In genomic region chr16:16862288-16862687, GRCm38 (mm10) we compare ENCODE assay signal across 24 mouse cellular contexts. TPM values are rescaled to one million over a fixed set of nuclear protein-coding genes. Genes with fewer than 3 reads are reported as not detected.
"Had no signal": no experiment of that assay in that cellular context is flagged by ENCODE, and none has a peak within 500 bp of the region (broad histone marks: within the 10 kb centered on the region; RNA-seq: fewer than 3 reads in every experiment).

No protein-coding gene starts in this region.

- H3K9me3 ChIP-seq: limb, embryonic 12.5 days; limb, embryonic 15.5 days; liver, embryonic 12.5 days; liver, embryonic 15.5 days; stomach, embryonic 15.5 days had no signal

- H3K9ac ChIP-seq: limb, embryonic 12.5 days; limb, embryonic 15.5 days; liver, embryonic 12.5 days; liver, embryonic 15.5 days; stomach, embryonic 15.5 days had no signal

- H3K4me1 ChIP-seq: limb, embryonic 12.5 days; limb, embryonic 15.5 days had no signal

- H3K27ac ChIP-seq: limb, embryonic 12.5 days; limb, embryonic 15.5 days; liver, embryonic 12.5 days; liver, embryonic 15.5 days; stomach, embryonic 15.5 days had no signal

- DNase-seq: kidney, adult 9 months; kidney, postnatal 14 days; kidney, postnatal 4 days; left cerebral cortex, postnatal 4 days; lung, adult 2 months; lung, postnatal 14 days; lung, postnatal 4 days; midbrain, embryonic 14.5 days; right cerebral cortex, postnatal 14 days; spleen, adult 18-20 months; thymus, postnatal 25 days had no signal

- ATAC-seq: liver, embryonic 12.5 days had no signal

- H3K27me3 ChIP-seq: limb, embryonic 12.5 days; limb, embryonic 15.5 days; liver, embryonic 12.5 days; liver, embryonic 15.5 days; stomach, embryonic 15.5 days had no signal

- H3K36me3 ChIP-seq: limb, embryonic 12.5 days; limb, embryonic 15.5 days; liver, embryonic 12.5 days; liver, embryonic 15.5 days; stomach, embryonic 15.5 days had no signal

- H3K4me3 ChIP-seq: limb, embryonic 12.5 days; limb, embryonic 15.5 days; liver, embryonic 12.5 days; liver, embryonic 15.5 days; stomach, embryonic 15.5 days had no signal

- H3K4me2 ChIP-seq: limb, embryonic 12.5 days; limb, embryonic 15.5 days; liver, embryonic 12.5 days; liver, embryonic 15.5 days; midbrain, embryonic 11.5 days; stomach, embryonic 15.5 days had no signal

RNA-seq across cellular contexts. Expression of gene Igll1, which starts 1.5 kb away (rescaled TPM):
- total RNA-seq: layer of hippocampus, adult 18-20 months; layer of hippocampus, postnatal 14 days; left cerebral cortex, adult 8-10 months; left cerebral cortex, postnatal 14 days; left cerebral cortex, postnatal 4 days; midbrain, postnatal 0 days had no signal
- polyA plus RNA-seq: liver, embryonic 12.5 days; lung, adult 2 months; midbrain, embryonic 11.5 days; midbrain, embryonic 14.5 days; midbrain, postnatal 0 days; neural tube, embryonic 11.5 days; neural tube, embryonic 14.5 days had no signal

RNA-seq across cellular contexts. Expression of gene Vpreb1, which starts 8.4 kb away (rescaled TPM):
- total RNA-seq: layer of hippocampus, adult 18-20 months; left cerebral cortex, adult 8-10 months; left cerebral cortex, postnatal 14 days; midbrain, postnatal 0 days had no signal
- polyA plus RNA-seq: neural tube, embryonic 14.5 days had no signal

RNA-seq across cellular contexts. Expression of gene Spag6l, which starts 33.0 kb away (rescaled TPM):
- polyA plus RNA-seq: limb, embryonic 15.5 days; liver, embryonic 12.5 days; liver, embryonic 15.5 days had no signal
